Mouse (Mus musculus) brain, embryonic 18.5 days (tissue): ENCODE measurements at regions not wholly inside any gene's neighbourhood (a gene's known extent, or its start where the extent isn't known, plus 50 kb on each side); places are given as distances from the start of the nearest gene placed in this dataset.

Experiments
- DNase-seq: peaks from one replicate; pipeline ENCODE4 v3.0.0-alpha.2; 2012; ENCODE audit warnings: low read depth, low spot score

DNA sequence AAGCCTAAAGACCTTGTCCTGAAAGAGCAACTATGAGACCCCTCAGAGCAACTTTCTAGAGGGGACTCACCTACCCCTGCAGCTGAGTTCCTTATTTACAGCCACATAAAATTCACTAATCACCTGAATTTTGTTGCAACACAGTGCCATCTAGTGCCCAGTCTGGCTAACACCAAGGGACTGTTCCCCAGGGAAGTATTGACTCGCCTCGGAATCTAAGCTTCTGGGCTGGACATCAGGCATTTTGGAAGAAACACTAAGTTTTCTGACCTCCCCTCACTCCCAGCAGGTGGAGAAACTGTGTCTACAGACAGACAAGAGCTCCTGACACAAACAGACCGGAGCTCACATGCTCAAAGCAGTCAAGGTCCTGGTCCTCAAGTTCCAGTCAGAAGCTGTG lies 343.4 kb downstream of the Rnf144a start:
- peak; percentile 37 for DNase-seq

DNA sequence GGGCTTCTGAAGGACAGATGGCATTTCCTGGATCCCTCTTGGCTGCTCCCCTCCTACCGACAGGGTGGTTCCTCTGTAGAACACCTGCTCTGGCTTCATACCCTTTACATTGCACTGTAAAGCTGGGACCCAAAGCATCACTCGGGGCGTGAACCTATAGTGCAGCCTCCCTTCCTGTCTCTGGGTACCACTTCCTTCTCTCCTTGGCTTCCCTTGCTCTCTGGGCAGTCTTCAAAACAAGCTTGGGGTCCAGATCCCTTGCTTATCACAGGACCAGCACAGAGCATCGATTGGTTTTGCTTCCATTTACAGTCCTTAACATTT lies 346.4 kb downstream of the Rnf144a start:
- no peak for DNase-seq

DNA sequence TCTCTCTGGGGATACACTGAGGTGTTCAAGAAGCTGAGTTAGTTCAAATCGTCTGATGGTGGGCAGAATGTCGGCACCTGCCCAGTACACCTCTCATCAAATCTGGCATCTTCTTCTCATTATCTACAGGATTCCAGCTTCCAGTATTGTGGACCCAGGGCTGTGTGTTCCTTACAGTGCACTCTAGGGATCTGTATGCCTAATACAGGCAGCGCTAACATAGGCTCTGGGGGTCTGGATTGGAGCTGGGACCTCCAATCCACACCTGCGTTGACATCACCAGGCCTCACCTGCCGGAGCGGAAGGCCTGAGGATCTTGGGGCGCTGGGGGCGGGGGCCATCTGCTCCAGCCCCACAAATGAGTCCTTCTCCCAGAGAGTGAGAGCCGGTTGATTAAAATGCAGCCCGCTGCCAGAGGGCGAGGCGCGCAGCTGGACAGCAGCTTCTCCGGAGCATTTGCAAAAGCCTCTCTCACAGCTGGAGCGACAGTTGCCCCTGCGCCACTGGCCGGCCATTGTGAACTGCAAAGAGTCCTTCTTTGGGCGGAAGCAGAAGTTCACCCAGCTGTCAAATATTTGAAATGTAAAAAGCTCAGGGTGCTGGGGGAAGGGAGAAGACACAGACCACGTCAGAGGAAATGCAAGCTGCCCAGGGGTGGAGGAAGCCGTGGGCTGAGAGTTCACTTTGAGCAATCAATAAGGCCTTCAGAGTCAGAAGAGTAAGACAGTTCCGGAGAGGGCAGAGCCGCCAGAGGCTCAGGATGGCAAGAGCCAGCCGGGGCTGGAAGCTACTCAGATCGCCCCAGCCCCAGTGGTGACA lies 347.0 kb downstream of the Rnf144a start:
- DNase-seq = no peak

DNA sequence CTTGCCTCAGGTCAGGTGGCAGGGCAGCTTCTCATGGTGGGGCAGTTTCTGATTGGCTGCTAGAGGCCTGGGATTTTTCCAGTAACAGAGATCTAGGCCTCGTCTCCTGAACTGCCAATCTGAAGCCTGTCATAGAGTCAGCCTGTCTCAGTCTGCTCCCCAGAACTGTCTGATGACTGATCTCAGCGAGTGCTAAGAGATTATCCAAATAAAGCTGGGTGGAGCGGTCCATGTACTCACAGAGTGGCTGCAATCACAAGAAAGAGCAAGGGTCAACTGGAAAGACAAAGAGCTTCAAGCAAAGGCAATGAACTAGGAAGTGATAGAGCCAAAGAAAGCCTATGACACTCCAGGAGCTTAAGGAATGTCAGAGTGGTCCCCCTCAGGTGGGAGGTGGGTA lies 354.7 kb downstream of the Rnf144a start:
- DNase-seq = no peak

DNA sequence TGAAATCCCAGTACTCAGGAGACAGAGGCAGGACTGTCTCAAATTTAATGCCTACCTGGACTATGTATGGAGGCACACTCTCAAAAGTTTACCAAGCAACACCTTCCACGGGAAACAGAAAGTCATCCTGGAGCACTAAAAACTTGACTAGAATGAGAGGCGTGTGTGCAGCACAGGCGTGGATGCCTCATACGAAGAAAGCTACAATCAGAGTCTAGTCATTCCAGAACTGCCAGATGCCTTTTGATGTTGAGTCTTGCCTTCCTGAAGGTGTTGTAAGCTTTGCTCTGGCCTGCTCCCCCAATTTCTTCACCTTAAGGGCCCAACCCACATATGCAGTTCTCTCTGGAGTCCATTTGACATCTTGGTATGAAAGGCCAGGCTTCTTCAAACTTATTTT lies 356.0 kb downstream of the Rnf144a start:
- no peak for DNase-seq

DNA sequence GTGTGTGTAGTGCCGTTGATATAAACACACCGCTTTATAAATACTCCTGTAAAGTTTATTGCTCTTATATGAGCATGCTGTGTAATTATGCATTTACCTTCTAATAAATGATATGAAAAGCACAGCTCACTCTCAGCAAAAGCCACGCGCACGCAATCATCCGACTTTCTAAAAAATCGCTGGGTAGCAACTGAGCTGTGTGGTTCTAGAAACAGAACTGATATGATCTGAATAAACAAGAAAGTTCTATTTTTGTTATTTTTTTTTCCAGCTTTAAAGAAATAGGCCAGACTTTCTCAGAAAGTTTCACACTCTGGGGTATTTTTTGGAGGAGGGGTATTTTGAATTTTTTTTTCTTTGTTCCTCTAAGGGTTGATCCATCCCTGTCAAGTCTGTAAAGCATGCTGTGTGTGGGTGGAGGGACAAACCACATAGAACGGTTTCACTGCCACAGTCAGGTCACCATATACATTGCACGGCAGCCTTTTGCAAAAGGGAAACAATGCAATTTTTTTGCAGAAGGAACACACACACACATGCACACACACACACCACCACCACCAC lies 357.5 kb downstream of the Rnf144a start:
- DNase-seq = no peak

DNA sequence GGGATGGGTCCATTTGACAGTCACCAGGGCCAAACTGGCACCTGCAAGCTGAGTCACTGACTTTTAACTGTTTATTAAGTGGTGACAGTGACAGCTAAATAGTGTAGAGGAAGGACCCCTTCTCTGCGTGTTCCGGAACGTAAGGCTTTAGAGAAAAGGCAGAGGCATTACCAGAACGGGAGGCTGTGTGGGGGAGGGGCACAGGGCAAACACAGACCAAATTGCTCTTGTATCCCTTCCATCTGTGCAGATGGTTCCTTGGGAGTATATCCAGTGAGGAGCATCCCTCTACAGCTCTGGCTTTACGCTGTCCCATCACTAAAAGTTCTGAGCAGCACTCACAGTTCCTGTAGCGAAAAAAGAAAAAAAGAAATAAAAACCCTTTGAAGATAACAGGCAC lies 368.1 kb downstream of the Rnf144a start:
- DNase-seq = no peak

DNA sequence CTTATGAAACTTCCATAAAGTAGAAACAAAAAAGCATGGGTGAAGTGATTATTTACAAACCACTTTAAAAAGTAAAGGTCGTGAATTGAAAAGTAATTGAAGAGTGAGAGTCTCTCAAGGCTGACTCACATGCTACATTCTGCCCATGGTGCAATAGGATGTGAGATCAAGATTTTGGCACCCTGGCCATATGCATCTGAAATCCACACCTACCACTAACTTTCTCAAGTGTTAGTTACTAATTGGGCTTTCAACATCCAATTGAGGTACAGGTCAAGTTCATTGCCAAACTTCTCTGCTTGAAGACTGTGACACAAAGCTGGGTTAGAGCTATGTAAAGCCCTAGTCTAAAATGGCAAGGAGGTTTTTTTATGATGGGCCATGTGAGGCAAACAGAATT lies 369.7 kb downstream of the Rnf144a start:
- no peak for DNase-seq

DNA sequence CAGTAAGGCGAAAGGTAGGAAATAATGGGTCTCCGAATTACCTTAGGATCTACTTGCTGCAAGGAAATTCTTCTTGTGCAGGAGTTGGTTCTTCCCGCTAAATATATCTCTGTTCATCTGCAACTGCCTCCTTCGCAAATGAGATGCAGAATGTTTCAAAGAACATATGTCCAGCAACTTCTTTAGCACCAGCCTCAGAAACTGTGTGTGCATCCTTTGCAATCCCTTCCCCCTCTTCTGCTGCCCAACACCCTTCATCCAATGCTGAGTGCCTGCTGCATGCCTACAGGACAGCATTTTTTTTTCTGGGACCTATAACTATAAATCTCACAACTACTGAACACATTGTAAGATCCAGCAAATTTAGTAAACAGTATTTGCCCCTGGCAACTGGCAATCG lies 402.1 kb downstream of the Rnf144a start:
- DNase-seq = no peak

DNA sequence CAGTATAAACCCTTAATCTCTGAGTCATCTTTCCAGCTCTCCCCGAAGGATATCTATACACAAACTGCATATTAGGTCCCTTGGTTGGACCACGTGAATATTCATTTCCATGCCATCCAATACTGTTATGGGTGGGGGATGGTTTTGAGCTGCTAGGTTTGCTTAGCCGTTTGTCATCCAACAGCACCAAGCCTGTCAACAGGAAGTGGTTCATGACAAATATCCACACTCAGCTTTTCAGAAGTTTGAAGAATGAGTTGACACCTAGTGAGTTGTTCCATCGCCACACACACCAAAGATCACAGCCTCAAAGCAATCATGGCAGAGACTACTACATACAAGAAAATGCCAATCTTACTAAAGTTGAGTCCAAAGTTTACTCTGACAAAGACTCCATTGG lies 421.0 kb downstream of the Rnf144a start:
- DNase-seq = no peak

DNA sequence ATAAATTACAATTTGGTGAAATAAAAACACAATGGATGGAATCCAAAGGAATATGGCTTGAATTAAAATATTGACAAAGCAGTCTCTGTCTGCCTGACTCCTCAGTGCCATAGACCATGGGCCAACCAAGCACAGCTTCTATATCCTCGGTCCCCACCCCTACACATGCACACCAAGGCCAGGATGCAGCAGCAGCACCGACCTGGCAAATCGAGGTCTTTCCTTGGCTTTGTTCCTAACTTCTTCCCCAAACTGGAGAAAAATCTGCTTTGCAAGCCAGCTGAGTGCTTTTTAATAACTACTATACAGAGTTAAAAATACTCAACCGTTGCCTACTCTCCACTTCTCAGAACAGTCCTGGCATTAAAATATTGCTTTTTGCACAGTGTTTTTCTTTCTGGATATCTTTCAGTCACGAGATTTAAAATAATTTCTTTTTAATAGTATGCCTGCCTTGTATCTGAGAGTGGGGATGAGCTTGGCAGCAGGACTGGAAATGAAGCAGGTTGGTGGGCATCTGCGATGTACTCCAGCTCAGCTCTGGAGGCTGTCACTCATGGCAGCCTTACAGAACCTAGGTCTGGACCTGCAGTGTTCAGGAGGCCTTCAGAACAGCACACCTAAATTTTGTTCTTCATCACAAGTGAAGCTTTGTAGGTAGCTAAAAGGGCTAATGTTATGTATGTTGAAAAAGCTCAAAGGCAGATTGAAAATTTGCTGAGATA lies 423.1 kb downstream of the Rnf144a start:
- no peak for DNase-seq

DNA sequence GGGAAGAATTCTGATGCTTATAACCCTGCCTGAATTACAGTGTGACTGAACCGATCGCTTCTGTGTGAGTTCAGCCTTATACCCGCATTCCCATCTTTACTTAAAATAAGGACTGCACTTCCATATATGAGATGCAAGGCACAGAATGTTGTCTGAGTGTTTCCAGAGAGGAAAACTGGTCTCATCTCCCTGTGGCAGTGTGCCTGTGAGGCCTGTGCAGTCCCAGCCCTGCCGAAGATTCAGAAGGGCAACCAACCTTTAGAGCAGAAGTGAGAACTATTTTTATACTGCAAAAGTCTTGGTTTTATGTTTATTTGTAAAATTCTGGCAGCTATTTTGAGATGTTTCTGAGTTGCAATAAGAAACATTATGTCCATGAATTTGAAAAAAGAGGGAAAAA lies 432.5 kb downstream of the Rnf144a start:
- DNase-seq = no peak

DNA sequence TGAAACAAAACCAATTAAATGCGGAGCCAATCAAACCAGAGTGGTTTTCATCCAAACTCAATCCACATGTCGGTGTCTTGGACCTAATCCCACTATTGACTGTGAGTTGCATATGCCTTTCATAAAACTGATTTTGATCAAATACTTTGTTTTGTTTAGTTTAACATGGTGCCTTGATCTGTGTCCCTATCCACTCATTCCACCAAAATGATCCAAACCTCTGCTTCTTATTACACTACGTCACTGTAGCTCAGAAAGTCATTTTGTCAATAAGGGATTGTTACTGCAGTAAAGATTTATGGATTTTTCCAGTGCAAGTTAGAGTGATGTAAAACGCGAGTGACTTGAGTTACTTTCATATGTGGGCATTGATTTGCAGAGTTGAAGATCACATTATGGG lies 436.7 kb downstream of the Rnf144a start:
- no peak for DNase-seq

DNA sequence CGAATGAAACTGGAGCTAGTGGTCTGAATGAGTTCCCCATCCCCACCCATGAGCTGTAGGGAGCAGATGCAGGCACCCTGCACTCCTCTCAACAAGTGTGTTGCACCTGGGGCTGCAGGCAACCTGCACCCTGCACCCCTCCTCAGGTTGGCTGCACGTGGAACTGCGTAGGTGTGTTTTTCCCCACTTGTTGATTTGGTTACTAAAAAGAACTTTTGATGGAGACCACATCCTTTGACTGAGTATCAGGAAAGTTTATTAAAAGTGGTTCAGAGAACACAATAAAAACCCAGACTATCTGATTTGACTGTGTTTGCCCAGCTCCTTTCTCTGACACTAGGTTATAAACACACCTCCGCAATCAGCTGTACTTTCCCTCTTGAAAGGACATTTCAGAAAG lies 456.5 kb downstream of the Rnf144a start:
- DNase-seq = no peak

DNA sequence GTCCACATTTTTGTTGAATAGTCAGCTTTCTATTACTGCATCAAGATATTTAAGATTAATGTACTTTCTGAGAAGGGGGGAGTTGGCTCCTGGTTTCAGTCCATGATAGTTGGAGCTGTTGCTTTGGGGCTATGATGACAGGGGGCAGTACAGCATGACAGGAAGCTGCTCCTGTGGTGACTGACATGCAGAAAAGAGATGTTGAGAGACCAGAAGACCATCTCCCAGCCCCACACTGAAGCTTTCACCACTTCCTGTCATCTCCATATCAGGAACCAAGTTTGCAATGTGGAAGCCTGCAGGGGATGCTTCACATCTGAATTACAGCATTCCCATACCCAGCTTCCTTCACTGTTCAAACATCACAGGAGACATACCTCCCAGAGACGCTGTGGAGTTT lies 457.5 kb downstream of the Rnf144a start:
- no peak for DNase-seq

DNA sequence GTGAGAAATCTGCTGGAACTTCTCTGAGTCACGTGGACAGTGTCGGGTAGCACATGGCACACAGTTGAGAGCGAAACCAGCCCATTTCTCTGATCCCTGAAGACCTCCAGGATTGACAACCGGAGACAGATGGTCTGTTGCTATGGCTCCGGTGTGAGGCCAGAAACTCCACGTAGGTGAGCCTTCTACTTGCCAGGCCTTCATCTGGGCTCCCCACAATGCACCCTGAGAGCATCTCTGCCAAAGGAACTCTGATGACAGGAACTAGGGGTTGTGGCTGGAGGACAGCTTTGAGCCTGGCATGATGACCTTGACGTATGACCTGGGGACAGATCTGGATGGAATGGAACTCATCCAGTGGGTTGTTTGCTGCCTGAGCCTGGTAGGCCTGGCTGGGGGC lies 467.9 kb downstream of the Rnf144a start:
- DNase-seq = no peak

DNA sequence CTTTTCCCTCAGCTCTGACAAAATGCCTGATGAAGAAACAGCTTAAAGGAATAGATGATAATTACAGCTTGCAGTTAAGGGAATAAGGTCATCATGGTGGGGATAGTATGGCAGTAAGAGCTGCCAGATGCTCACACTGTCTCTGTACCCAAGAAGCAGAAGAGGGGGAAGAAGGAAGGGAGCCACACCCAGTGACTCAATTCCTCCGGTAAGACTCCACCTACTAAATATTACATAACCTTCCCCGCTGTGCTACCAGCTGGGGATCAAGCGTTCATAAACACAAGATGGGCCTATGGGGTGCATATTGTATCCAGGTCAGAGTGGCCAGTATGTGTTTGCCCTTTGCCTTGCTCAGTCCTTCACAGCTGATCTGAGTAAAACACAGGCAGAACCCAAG lies 468.9 kb downstream of the Rnf144a start:
- DNase-seq = no peak

DNA sequence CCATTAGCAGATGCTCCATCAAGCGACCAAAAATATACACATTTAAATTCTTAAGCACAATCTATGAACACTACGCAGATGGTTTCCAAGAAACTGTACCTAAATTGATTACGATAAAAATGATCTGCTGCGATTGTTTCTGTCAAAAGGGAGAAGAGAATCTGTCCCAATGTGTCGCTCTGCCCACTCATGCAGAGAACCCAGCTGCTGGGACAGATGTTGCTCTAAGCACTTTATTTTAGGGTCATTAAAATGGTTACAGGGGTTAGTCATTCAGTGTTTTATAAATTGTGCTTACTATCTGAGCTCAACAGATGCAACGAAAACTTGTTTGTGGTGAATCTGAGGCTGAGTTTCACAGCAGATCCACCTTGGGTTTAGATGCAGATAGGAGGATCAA lies 476.2 kb downstream of the Rnf144a start:
- DNase-seq = no peak

DNA sequence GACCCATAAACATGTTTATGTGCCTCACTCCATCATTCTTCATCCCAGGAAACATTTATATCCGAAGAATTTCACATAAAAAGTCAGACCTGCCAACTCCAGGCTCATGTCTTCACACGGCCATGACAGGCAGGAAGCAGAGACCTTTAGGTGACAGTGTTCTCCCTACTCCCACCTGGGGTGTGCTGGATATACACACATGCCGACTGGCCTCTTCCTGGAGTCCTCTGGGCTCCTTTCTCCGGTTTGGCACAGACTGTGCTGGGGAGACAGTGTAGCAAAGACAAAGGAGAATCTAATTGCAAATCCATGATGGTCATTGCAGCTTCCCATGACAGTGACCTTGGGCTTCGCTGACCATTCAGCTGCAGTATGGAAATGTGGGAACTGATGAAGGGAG lies 480.1 kb downstream of the Rnf144a start:
- no peak for DNase-seq

DNA sequence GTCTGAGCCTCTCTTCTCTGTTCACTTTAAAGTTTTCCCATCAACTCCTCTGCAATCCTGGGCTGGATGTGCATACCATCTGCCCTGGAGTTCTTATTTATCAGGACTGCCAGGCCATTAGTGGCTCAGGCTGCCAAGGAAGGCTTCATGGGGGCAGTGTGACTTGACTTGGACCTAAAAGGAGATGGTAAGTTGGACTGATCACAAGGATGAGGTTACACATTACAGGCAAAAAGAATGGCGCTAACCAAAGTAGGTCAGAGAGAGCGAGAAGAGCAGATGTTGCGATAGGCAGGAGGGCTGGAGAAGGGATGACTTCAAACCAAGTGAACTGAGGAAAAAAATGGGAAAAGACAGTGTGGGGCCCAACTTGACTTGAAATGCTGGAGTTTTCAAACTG lies 480.5 kb downstream of the Rnf144a start:
- no peak for DNase-seq

DNA sequence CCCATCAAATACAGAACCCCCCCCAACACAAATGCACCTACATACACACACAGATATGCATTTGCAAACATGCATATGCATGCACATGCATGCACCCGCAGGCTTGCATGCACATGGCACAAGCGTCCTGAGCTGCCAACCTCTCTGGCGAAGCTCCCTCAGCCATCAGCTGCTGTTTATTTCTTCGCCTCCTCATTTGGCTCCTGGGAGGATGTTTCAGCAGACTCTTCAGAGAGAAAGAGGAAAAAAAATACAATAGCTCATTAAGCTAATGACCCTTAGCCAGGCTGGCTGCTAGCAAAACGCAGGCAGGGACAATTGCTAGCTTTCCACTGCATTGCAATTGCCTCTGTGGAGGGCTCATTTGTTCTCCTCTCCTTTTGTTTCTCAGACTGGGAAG lies 488.7 kb downstream of the Rnf144a start:
- DNase-seq = no peak

DNA sequence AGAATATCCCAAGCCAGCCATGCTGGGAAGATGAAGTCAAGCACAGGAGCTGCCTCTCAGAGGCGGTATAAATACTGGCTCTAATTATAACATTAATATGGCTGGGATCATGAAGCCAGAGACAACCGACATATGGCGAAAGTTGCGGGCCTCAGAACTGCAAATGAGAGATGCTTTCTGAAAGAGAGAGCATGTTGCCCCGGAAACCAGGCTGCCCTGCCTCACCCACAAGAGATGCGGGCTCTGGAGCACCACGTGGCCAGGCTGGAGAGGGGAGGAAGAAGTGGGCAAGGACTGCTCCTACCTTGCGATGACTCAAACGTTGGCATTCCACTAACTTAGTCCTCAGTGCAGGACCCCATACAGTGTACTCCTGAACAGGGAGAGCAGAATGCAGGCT lies 490.5 kb downstream of the Rnf144a start:
- peak; percentile 46 for DNase-seq

DNA sequence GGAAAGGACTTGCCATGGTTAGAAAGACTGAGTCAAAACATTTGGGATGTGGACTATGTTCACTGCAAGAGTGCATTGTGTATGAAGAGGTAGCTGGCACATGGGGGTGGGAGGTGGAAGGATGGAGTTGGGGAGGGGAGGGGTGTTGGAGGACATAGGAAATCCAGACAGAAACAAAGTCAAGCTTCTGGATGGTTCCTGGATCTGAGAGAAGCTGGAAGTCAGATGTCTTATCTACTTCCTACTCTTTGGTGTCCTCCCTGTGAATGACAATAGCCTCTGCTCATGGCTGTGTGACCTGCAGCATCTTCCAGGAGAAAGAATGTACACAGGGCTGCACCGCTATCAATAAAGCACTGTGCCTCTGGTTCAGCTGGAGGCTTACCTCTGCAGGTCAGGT lies 491.3 kb downstream of the Rnf144a start:
- no peak for DNase-seq
